Mouse (Mus musculus): ENCODE results near the gene Gm4869. TPM values are rescaled to one million over a fixed set of nuclear protein-coding genes. Genes with fewer than 3 reads are reported as not detected.
A peak's percentile ranks its signal among the peaks of the same experiment; 100 is the strongest.

Gm4869 gene
- not detected in 2 replicates for polyA plus RNA-seq (2015; fragmentation: Nextera tagmentation; extraction: Ambion mirVana)

GRCm38 (mm10) chr5:140445345-140445744 is at the start of gene Gm4869:
TSS of gene Gm4869 (plus strand) at chr5:140445645.
- Histone ChIP-seq H3K4me2 (no peak within 1 kb of the TSS), H3K36me3 (replicated peaks) (peaks cover 49% of the 10 kb centered on the region), H3K4me1 (replicated peaks) (no peaks in the 10 kb centered on the region), H3K27ac (replicated peaks) (no peak within 1 kb of the TSS), H3K9ac (no peak within 1 kb of the TSS), H3K27me3 (no peaks in the 10 kb centered on the region), H3K4me3 (replicated peaks) (no peak within 1 kb of the TSS), H3K9me3 (replicated peaks) (no peaks in the 10 kb centered on the region)
- no peak for ATAC-seq (ENCODE audit: insufficient read depth)
- WGBS (ENCODE audit: insufficient replicate concordance), result 78% methylated on average over 5 of the region's 5 CpGs

GRCm38 (mm10) chr5:140396166-140396940 is 49.1 kb upstream of the Gm4869 start:
- no peaks in the 10 kb centered on the region for H3K9me3 ChIP-seq (replicated peaks)
- no peaks in the 10 kb centered on the region for H3K27me3 ChIP-seq
- H3K9ac ChIP-seq, result no peak overlapping the region
- ATAC-seq (ENCODE audit: insufficient read depth), result no peak
- H3K36me3 ChIP-seq (replicated peaks), result no peaks in the 10 kb centered on the region
- WGBS (ENCODE audit: insufficient replicate concordance), result 50% methylated on average over 8 of the region's 8 CpGs
- H3K4me1 ChIP-seq (replicated peaks), result no peaks in the 10 kb centered on the region
- H3K27ac ChIP-seq (replicated peaks), result no peak overlapping the region
- no peak overlapping the region for H3K4me3 ChIP-seq (replicated peaks)
- H3K4me2 ChIP-seq, result no peak overlapping the region

GRCm38 (mm10) chr5:140402640-140403270 is 42.7 kb upstream of the Gm4869 start:
- Histone ChIP-seq H3K4me3 (replicated peaks) (no peak overlapping the region), H3K27ac (replicated peaks) (no peak overlapping the region), H3K36me3 (replicated peaks) (no peaks in the 10 kb centered on the region), H3K9me3 (replicated peaks) (no peaks in the 10 kb centered on the region), H3K9ac (no peak overlapping the region), H3K4me1 (replicated peaks) (no peaks in the 10 kb centered on the region; the same call in 1 of the 2 replicates), H3K27me3 (no peaks in the 10 kb centered on the region), H3K4me2 (no peak overlapping the region)
- 61% methylated on average over 4 of the region's 4 CpGs for WGBS (ENCODE audit: insufficient replicate concordance)
- ATAC-seq (ENCODE audit: insufficient read depth), result no peak

DNA sequence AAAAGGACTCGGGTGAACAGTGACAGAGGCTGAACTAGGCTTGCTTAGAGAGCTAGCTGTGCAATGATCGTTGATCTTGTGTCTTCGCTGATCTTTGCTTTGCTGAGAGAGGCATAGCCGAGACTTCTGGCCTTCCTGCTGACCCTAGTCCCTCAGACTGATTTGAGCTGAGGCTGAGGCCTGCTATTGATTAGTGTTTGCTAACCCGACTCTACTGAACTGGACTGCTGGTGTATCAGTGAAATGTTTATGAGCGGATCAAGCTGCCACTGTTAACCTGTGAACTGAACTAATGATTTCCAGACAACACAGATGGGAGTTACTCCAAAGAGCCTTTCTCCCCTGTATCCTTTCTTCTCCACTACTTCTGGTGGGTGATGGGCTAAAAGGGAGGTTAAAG is 40.3 kb upstream of the Gm4869 start:
- Histone ChIP-seq H3K27ac (replicated peaks) (no peak overlapping the region), H3K4me2 (no peak overlapping the region), H3K27me3 (no peaks in the 10 kb centered on the region), H3K9ac (no peak overlapping the region), H3K36me3 (replicated peaks) (no peaks in the 10 kb centered on the region), H3K4me1 (replicated peaks) (no peaks in the 10 kb centered on the region; the same call in 1 of the 2 replicates), H3K4me3 (replicated peaks) (no peak overlapping the region), H3K9me3 (replicated peaks) (no peaks in the 10 kb centered on the region)
- WGBS (ENCODE audit: insufficient replicate concordance), result 68% methylated on average over 6 of the region's 6 CpGs
- ATAC-seq (ENCODE audit: insufficient read depth), result no peak

- Histone ChIP-seq H3K27ac (replicated peaks) (no peak overlapping the region), H3K4me2 (no peak overlapping the region), H3K27me3 (no peaks in the 10 kb centered on the region), H3K4me3 (replicated peaks) (no peak overlapping the region), H3K36me3 (replicated peaks) (no peaks in the 10 kb centered on the region), H3K9ac (no peak overlapping the region), H3K9me3 (replicated peaks) (no peaks in the 10 kb centered on the region), H3K4me1 (replicated peaks) (no peaks in the 10 kb centered on the region; the same call in 1 of the 2 replicates)
- ATAC-seq (ENCODE audit: insufficient read depth), result no peak
- WGBS (ENCODE audit: insufficient replicate concordance), result 39% methylated on average over 6 of the region's 6 CpGs
Measured at GRCm38 (mm10) chr5:140406666-140407065, 38.8 kb upstream of the Gm4869 start.

GRCm38 (mm10) chr5:140408801-140409200 is 36.6 kb upstream of the Gm4869 start:
- ATAC-seq (ENCODE audit: insufficient read depth), result no peak
- H3K9ac ChIP-seq, result no peak overlapping the region

GRCm38 (mm10) chr5:140411339-140411738 is 34.1 kb upstream of the Gm4869 start:
- no peak overlapping the region for H3K27ac ChIP-seq (replicated peaks)
- no peak overlapping the region for H3K4me3 ChIP-seq (replicated peaks)
- no peaks in the 10 kb centered on the region for H3K27me3 ChIP-seq
- no peak overlapping the region for H3K9ac ChIP-seq
- no peaks in the 10 kb centered on the region for H3K9me3 ChIP-seq (replicated peaks)
- peak; percentile 62; the same call in 1 of the 2 replicates for ATAC-seq (ENCODE audit: insufficient read depth)
- H3K4me2 ChIP-seq, result no peak overlapping the region
- peaks cover 2% of the 10 kb centered on the region; the same call in 1 of the 2 replicates for H3K4me1 ChIP-seq (replicated peaks)
- H3K36me3 ChIP-seq (replicated peaks), result no peaks in the 10 kb centered on the region
- 10% methylated on average over 8 of the region's 8 CpGs for WGBS (ENCODE audit: insufficient replicate concordance)

More at GRCm38 (mm10) chr5:140408801-140409200, 36.6 kb upstream of the Gm4869 start:
- Histone ChIP-seq H3K27ac (replicated peaks) (no peak overlapping the region), H3K27me3 (no peaks in the 10 kb centered on the region), H3K4me3 (replicated peaks) (no peak overlapping the region), H3K36me3 (replicated peaks) (no peaks in the 10 kb centered on the region), H3K4me1 (replicated peaks) (no peaks in the 10 kb centered on the region; the same call in 1 of the 2 replicates), H3K4me2 (no peak overlapping the region), H3K9me3 (replicated peaks) (no peaks in the 10 kb centered on the region)

- H3K4me1 ChIP-seq (replicated peaks), result peaks cover 13% of the 10 kb centered on the region
- H3K9ac ChIP-seq, result no peak overlapping the region
- no peak for ATAC-seq (ENCODE audit: insufficient read depth)
- H3K4me2 ChIP-seq, result no peak overlapping the region
- H3K27me3 ChIP-seq, result no peaks in the 10 kb centered on the region
- WGBS (ENCODE audit: insufficient replicate concordance), result 56% methylated on average over 4 of the region's 4 CpGs
- H3K36me3 ChIP-seq (replicated peaks), result no peaks in the 10 kb centered on the region
- H3K9me3 ChIP-seq (replicated peaks), result no peaks in the 10 kb centered on the region
- no peak overlapping the region; the same call in 1 of the 2 replicates for H3K27ac ChIP-seq (replicated peaks)
- H3K4me3 ChIP-seq (replicated peaks), result no peak overlapping the region
Measured at GRCm38 (mm10) chr5:140414647-140415046, 30.8 kb upstream of the Gm4869 start.

- peak overlapping the region; percentile 89 for H3K4me2 ChIP-seq
- no peaks in the 10 kb centered on the region for H3K9me3 ChIP-seq (replicated peaks)
- no peaks in the 10 kb centered on the region for H3K27me3 ChIP-seq
- peaks cover 46% of the 10 kb centered on the region for H3K4me1 ChIP-seq (replicated peaks)
- no peak for ATAC-seq (ENCODE audit: insufficient read depth)
- peak overlapping the region; percentile 89 for H3K27ac ChIP-seq (replicated peaks)
- H3K36me3 ChIP-seq (replicated peaks), result peaks cover 17% of the 10 kb centered on the region
- WGBS (ENCODE audit: insufficient replicate concordance), result 1% methylated on average over 12 of the region's 12 CpGs
- peak overlapping the region; percentile 98 for H3K4me3 ChIP-seq (replicated peaks)
- H3K9ac ChIP-seq, result peak overlapping the region; percentile 78
Measured at GRCm38 (mm10) chr5:140418106-140418488, 27.3 kb upstream of the Gm4869 start.

DNA sequence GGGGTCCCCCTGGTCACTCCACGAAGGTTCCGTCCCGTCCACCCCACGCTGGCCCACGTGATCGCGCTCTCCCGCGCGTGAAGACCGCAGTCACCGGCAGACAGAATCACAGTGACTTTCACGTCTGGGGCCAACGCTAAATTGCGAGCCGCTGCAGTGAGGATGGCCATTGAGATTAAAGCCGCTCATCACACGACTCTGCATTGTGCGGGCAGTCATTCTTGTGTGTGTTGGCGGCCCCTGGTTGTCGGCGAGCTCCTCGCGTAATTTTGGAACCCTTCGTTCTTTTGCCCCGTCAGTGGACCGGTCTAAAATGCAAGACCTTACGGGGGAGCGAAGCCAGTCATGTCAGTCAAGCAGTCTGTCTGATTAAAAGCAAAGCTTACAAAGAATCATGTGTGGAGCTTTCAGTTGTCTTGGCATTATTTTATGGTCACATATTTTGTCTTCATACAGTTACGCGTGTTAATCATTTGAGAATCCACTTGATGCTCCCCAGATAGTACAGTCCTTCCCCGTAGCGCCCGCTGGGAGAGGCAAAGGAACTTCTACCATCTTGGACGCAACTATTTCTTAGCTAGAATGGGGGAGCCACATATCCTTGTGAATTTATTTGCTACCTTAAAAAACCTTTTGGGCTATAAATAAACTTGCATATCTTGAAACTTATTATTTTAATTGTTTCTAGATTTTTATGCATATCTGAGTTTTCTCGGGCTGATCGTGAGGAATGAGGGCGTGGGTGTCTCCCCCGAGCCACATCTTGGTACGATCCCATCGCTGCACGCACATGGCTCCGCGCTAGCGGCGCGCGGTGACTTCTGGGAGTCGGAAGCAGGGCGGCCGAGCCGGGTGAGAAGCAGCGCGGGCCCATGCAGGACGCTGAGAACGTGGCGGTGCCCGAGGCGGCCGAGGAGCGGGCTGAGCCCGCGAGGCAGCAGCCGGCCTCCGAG is 26.7 kb upstream of the Gm4869 start, which contains the start of gene Eif3b:
Gene Eif3b, plus strand, starts transcription at position 840 of the 953 bp plus-strand sequence.
- Histone ChIP-seq H3K4me1 (replicated peaks) (peaks cover 48% of the 10 kb centered on the region), H3K4me2 (peak within 1 kb of the TSS; percentile 89), H3K4me3 (replicated peaks) (peak within 1 kb of the TSS; percentile 98), H3K36me3 (replicated peaks) (peaks cover 24% of the 10 kb centered on the region), H3K27ac (replicated peaks) (peak within 1 kb of the TSS; percentile 89), H3K9me3 (replicated peaks) (no peaks in the 10 kb centered on the region), H3K27me3 (no peaks in the 10 kb centered on the region), H3K9ac (peak within 1 kb of the TSS; percentile 91)
- peak; percentile 93 for ATAC-seq (ENCODE audit: insufficient read depth)
- under 1% methylated on average over 65 of the region's 65 CpGs for WGBS (ENCODE audit: insufficient replicate concordance)

Measured in liver, embryonic 15.5 days (tissue).